Mouse (Mus musculus) heart, postnatal 0 days (tissue): ENCODE results near the gene Pttg1. TPM values are rescaled to one million over a fixed set of nuclear protein-coding genes. Genes with fewer than 3 reads are reported as not detected.

ENCODE experiments used
- ATAC-seq: fragments of 200-750 bp; cut with Nextera tagmentation; 2 replicates; pipeline ENCODE4 v1.8.0; 2017; ENCODE audit warnings: low read depth, moderate number of reproducible peaks, moderate library complexity; ENCODE audit not compliant: insufficient read depth
- DNase-seq: peaks from one replicate; pipeline ENCODE4 v3.0.0-alpha.2; 2016; ENCODE audit warnings: low spot score
- H3K27ac ChIP-seq: fragments of 300-500 bp; sonication (generic); 2 replicates; pipeline ENCODE4 v1.5.1; 2014; ENCODE audit warnings: low read depth, mild to moderate bottlenecking
- H3K27me3 ChIP-seq: fragments of 300-500 bp; sonication (generic); 2 replicates; pipeline ENCODE4 v1.6.1; 2014; ENCODE audit warnings: low read length, mixed read lengths; ENCODE audit not compliant: control insufficient read depth, insufficient read depth
- H3K36me3 ChIP-seq: fragments of 300-500 bp; sonication (generic); replicated peaks from 2 replicates; pipeline ENCODE4 v1.6.1; 2014; ENCODE audit warnings: low read length, mixed read lengths; ENCODE audit not compliant: control insufficient read depth, insufficient read depth
- H3K4me1 ChIP-seq: fragments of 300-500 bp; sonication (generic); 2 replicates; pipeline ENCODE4 v1.6.1; 2014; ENCODE audit warnings: antibody characterized with exemption; ENCODE audit not compliant: control insufficient read depth, insufficient read depth
- H3K4me2 ChIP-seq: fragments of 300-500 bp; sonication (generic); 2 replicates; pipeline ENCODE4 v1.6.1; 2014; ENCODE audit warnings: low read depth, mild to moderate bottlenecking, low read length, moderate library complexity
- H3K4me3 ChIP-seq: fragments of 300-500 bp; sonication (generic); 2 replicates; pipeline ENCODE4 v1.5.1; 2014; ENCODE audit warnings: low read depth, low read length
- H3K9ac ChIP-seq: fragments of 300-500 bp; sonication (generic); replicated peaks from 2 replicates; pipeline ENCODE4 v1.6.1; 2014; ENCODE audit warnings: low read depth, low read length, mixed read lengths
- H3K9me3 ChIP-seq: fragments of 300-500 bp; sonication (generic); replicated peaks from 2 replicates; pipeline ENCODE4 v1.6.1; 2016; ENCODE audit warnings: low read length; ENCODE audit not compliant: control insufficient read depth
- CTCF ChIP-seq: IDR thresholded peaks from 2 replicates; pipeline ENCODE4 v1.5.1; 2016; ENCODE audit warnings: antibody characterized with exemption, control low read depth, low read depth
- EP300 ChIP-seq: IDR thresholded peaks from 2 replicates; pipeline ENCODE4 v1.6.1; 2016; ENCODE audit warnings: antibody characterized with exemption, low read depth
- WGBS: fragments of 180-500 bp; shearing (Covaris S2); extraction: QIAGEN DNeasy Blood & Tissue Kit; methylation state at CpG from one replicate; pipeline ENCODE4 v1.1.7; 2014; 5-methylcytosine and 5-hydroxymethylcytosine counted together
- polyA plus RNA-seq: library from polyadenylated mRNA; unstranded; fragments of >200 nt; fragmentation: Nextera tagmentation; extraction: Ambion mirVana; gene quantifications from 2 replicates; pipeline ENCODE4 v1.2.1, GENCODE M21; 2015
- total RNA-seq: library from RNA; depleted of rRNA; stranded (reverse); fragments of >200 nt; gene quantifications from 2 replicates; pipeline ENCODE4 v1.2.3, GENCODE M21; 2014; ENCODE audit warnings: low replicate concordance; rRNA removed

Pttg1 gene
- total RNA-seq (78.1 and 88.3 TPM in 2 replicates), polyA plus RNA-seq (179 and 190 TPM in 2 replicates)

- ATAC-seq (peak; percentile 99), DNase-seq (peak; percentile 90)
- TF ChIP-seq EP300, result no peak
- no peak for TF ChIP-seq CTCF
- Histone ChIP-seq H3K9ac (peak within 1 kb of the TSS; percentile 81), H3K4me2 (peak within 1 kb of the TSS; percentile 65), H3K27me3 (no peaks in the 10 kb centered on the region), H3K4me3 (peak within 1 kb of the TSS; percentile 72), H3K27ac (peak within 1 kb of the TSS; percentile 91), H3K4me1 (peaks cover 6% of the 10 kb centered on the region), H3K36me3 (peaks cover 27% of the 10 kb centered on the region), H3K9me3 (no peaks in the 10 kb centered on the region; the same call in 1 of the 2 replicates)
- WGBS, result 3% methylated on average over 27 of the region's 27 CpGs
These were observed at the start of gene Pttg1 for GRCm38 (mm10) chr11:43425824-43426413. Gene Pttg1, minus strand, starts transcription at chr11:43426251.

GRCm38 (mm10) chr11:43474225-43474774 lies 48.2 kb upstream of the Pttg1 start, which contains the start of gene C1qtnf2:
Gene C1qtnf2, plus strand, starts transcription at chr11:43474276.
- H3K9ac ChIP-seq, result no peak within 1 kb of the TSS; the same call in 1 of the 2 replicates
- H3K27me3 ChIP-seq, result no peaks in the 10 kb centered on the region
- 0 out of 2 replicates have a peak within 1 kb of the TSS, but pooled peaks have one; percentile 1 for H3K27ac ChIP-seq
- TF ChIP-seq CTCF, result no peak
- TF ChIP-seq EP300, result no peak
- H3K4me1 ChIP-seq, result peaks cover 19% of the 10 kb centered on the region; the same call in 1 of the 2 replicates
- peak within 1 kb of the TSS; percentile 42 for H3K4me3 ChIP-seq
- ATAC-seq, result peak; percentile 79
- no peaks in the 10 kb centered on the region for H3K9me3 ChIP-seq
- H3K36me3 ChIP-seq, result no peaks in the 10 kb centered on the region
- peak within 1 kb of the TSS; percentile 68 for H3K4me2 ChIP-seq
- peak; percentile 46 for DNase-seq
- WGBS, result 4% methylated on average over 24 of the region's 24 CpGs

DNA sequence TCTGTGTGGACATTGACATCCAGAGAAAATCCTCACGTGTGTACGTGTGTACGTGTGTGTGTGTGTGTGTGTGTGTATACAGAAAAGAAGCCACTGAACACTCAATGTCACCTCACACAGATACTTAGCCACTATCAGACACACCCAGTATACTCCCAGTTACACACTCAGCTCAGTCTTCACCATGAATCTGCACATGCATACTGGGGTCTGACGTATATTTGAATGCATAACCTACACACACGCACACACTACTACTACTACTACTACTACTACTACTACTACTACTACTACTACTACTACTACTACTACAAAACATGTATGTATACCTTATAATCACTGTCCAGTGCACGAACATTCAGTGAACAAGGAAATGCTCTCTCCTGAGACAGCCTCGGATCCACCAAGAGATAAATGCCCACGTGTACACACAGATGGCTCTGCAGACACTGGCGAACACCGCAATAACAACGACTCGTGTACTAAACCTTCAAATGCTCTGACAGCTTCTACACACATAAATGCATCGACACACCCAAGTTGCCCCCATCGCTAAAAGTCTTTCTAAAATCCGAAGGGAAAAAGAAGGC lies 47.7 kb upstream of the Pttg1 start:
- Histone ChIP-seq H3K4me1 (peaks cover 14% of the 10 kb centered on the region; the same call in 1 of the 2 replicates), H3K9me3 (no peaks in the 10 kb centered on the region), H3K27ac (no peak overlapping the region), H3K36me3 (no peaks in the 10 kb centered on the region), H3K4me2 (peak overlapping the region; percentile 68), H3K9ac (no peak overlapping the region), H3K4me3 (peak overlapping the region; percentile 42), H3K27me3 (no peaks in the 10 kb centered on the region)
- DNase-seq, result no peak
- 47% methylated on average over 15 of the region's 15 CpGs for WGBS
- ATAC-seq, result no peak
- TF ChIP-seq CTCF, result no peak
- TF ChIP-seq EP300, result no peak

- Histone ChIP-seq H3K4me3 (no peak overlapping the region), H3K9me3 (no peaks in the 10 kb centered on the region), H3K27me3 (no peaks in the 10 kb centered on the region), H3K4me2 (no peak overlapping the region), H3K27ac (no peak overlapping the region), H3K4me1 (peaks cover 14% of the 10 kb centered on the region; the same call in 1 of the 2 replicates), H3K9ac (no peak overlapping the region), H3K36me3 (no peaks in the 10 kb centered on the region)
- WGBS, result 84% methylated on average over 1 of the region's 1 CpGs
- no peak for DNase-seq
- ATAC-seq, result no peak
- TF ChIP-seq CTCF (no peak), EP300 (no peak)
These were observed 47.1 kb upstream of the Pttg1 start for GRCm38 (mm10) chr11:43473115-43473514.

- TF ChIP-seq CTCF, result no peak
- no peak for TF ChIP-seq EP300
- Histone ChIP-seq H3K4me3 (no peak overlapping the region), H3K9me3 (no peaks in the 10 kb centered on the region), H3K4me2 (no peak overlapping the region), H3K27ac (no peak overlapping the region), H3K9ac (no peak overlapping the region), H3K4me1 (peaks cover 14% of the 10 kb centered on the region; the same call in 1 of the 2 replicates), H3K36me3 (no peaks in the 10 kb centered on the region), H3K27me3 (no peaks in the 10 kb centered on the region)
- no peak for DNase-seq
- WGBS, result 66% methylated on average over 6 of the region's 6 CpGs
- ATAC-seq, result no peak
These were observed 45.1 kb upstream of the Pttg1 start for GRCm38 (mm10) chr11:43470881-43471820.
